Mouse (Mus musculus) heart, embryonic 15.5 days (tissue): ENCODE data around the gene Rho. TPM values are rescaled to one million over a fixed set of nuclear protein-coding genes. Genes with fewer than 3 reads are reported as not detected.

Experiments
- ATAC-seq: fragments of 200-750 bp; cut with Nextera tagmentation; replicated peaks from 2 replicates; pipeline ENCODE4 v1.8.0; 2017; ENCODE audit warnings: low read depth, moderate TSS enrichment; ENCODE audit not compliant: insufficient number of reproducible peaks, insufficient read depth, low FRiP score
- H3K27ac ChIP-seq: fragments of 300-500 bp; sonication (generic); 2 replicates; pipeline ENCODE4 v1.5.1; 2015; ENCODE audit warnings: mild to moderate bottlenecking, inconsistent platforms
- H3K27me3 ChIP-seq: fragments of 300-500 bp; sonication (generic); 2 replicates; pipeline ENCODE4 v1.6.1; 2015; ENCODE audit warnings: inconsistent platforms
- H3K36me3 ChIP-seq: fragments of 300-500 bp; sonication (generic); 2 replicates; pipeline ENCODE4 v1.6.1; 2015; ENCODE audit warnings: mild to moderate bottlenecking, inconsistent platforms
- H3K4me1 ChIP-seq: fragments of 300-500 bp; sonication (generic); replicated peaks from 2 replicates; pipeline ENCODE4 v1.6.1; 2015; ENCODE audit warnings: inconsistent platforms
- H3K4me2 ChIP-seq: fragments of 300-500 bp; sonication (generic); 2 replicates; pipeline ENCODE4 v1.6.1; 2015; ENCODE audit warnings: inconsistent platforms, mild to moderate bottlenecking, moderate library complexity
- H3K4me3 ChIP-seq: fragments of 300-500 bp; sonication (generic); 2 replicates; pipeline ENCODE4 v1.5.1; 2015; ENCODE audit warnings: mild to moderate bottlenecking, inconsistent platforms
- H3K9ac ChIP-seq: fragments of 300-500 bp; sonication (generic); 2 replicates; pipeline ENCODE4 v1.6.1; 2015; ENCODE audit warnings: mild to moderate bottlenecking, inconsistent platforms
- H3K9me3 ChIP-seq: fragments of 300-500 bp; sonication (generic); replicated peaks from 2 replicates; pipeline ENCODE4 v1.6.1; 2016; ENCODE audit warnings: inconsistent platforms
- WGBS: fragments of 180-500 bp; shearing (Covaris S2); methylation state at CpG from one replicate; pipeline ENCODE4 v1.1.7; 2015; ENCODE audit warnings: mixed read lengths; 5-methylcytosine and 5-hydroxymethylcytosine counted together
- polyA plus RNA-seq: library from polyadenylated mRNA; unstranded; fragments of >200 nt; fragmentation: Nextera tagmentation; extraction: Ambion mirVana; gene quantifications from 2 replicates; pipeline ENCODE4 v1.2.1, GENCODE M21; 2015

Gene Rho
- polyA plus RNA-seq, 1 experiment from 2014 or later, result not detected

- Histone ChIP-seq H3K9ac (no peak overlapping the region), H3K4me2 (no peak overlapping the region), H3K36me3 (no peaks in the 10 kb centered on the region), H3K4me1 (peaks cover 16% of the 10 kb centered on the region), H3K9me3 (no peaks in the 10 kb centered on the region), H3K27me3 (no peaks in the 10 kb centered on the region), H3K27ac (no peak overlapping the region), H3K4me3 (no peak overlapping the region)
- WGBS, result 62% methylated on average over 1 of the region's 1 CpGs
- ATAC-seq, result no peak
Observed at GRCm38 (mm10) chr6:115938798-115939197, 7.2 kb downstream of the Rho start.

GRCm38 (mm10) chr6:115940603-115941002 is 9.1 kb downstream of the Rho start:
- H3K4me3 ChIP-seq, result no peak overlapping the region
- 67% methylated on average over 1 of the region's 1 CpGs for WGBS
- no peak overlapping the region for H3K9ac ChIP-seq
- H3K36me3 ChIP-seq, result no peaks in the 10 kb centered on the region
- no peak for ATAC-seq
- H3K9me3 ChIP-seq, result no peaks in the 10 kb centered on the region
- H3K27ac ChIP-seq, result no peak overlapping the region
- no peak overlapping the region for H3K4me2 ChIP-seq
- peaks cover 23% of the 10 kb centered on the region for H3K4me1 ChIP-seq
- H3K27me3 ChIP-seq, result no peaks in the 10 kb centered on the region

- Histone ChIP-seq H3K27me3 (no peaks in the 10 kb centered on the region), H3K4me2 (no peak overlapping the region), H3K9me3 (no peaks in the 10 kb centered on the region), H3K9ac (no peak overlapping the region), H3K4me1 (peaks cover 26% of the 10 kb centered on the region), H3K27ac (no peak overlapping the region), H3K36me3 (no peaks in the 10 kb centered on the region), H3K4me3 (no peak overlapping the region)
- no peak for ATAC-seq
- 8% methylated on average over 8 of the region's 12 CpGs for WGBS
Observed at GRCm38 (mm10) chr6:115941128-115941527, 9.6 kb downstream of the Rho start.

- ATAC-seq, result no peak
- WGBS, result 44% methylated on average over 9 of the region's 9 CpGs
- H3K9me3 ChIP-seq, result no peaks in the 10 kb centered on the region
- peaks cover 37% of the 10 kb centered on the region for H3K4me1 ChIP-seq
- H3K27ac ChIP-seq, result 0 out of 2 replicates have a peak overlapping the region, but pooled peaks have one; percentile 17
- H3K27me3 ChIP-seq, result no peaks in the 10 kb centered on the region
- no peak overlapping the region for H3K9ac ChIP-seq
- no peak overlapping the region for H3K4me3 ChIP-seq
- no peaks in the 10 kb centered on the region for H3K36me3 ChIP-seq
- no peak overlapping the region for H3K4me2 ChIP-seq
Observed at GRCm38 (mm10) chr6:115943498-115944427, 12.2 kb downstream of the Rho start.

- Histone ChIP-seq H3K4me1 (peaks cover 37% of the 10 kb centered on the region), H3K27me3 (no peaks in the 10 kb centered on the region), H3K4me2 (no peak within 1 kb of the TSS), H3K9me3 (no peaks in the 10 kb centered on the region), H3K36me3 (no peaks in the 10 kb centered on the region), H3K4me3 (no peak within 1 kb of the TSS), H3K9ac (no peak within 1 kb of the TSS), H3K27ac (no peak within 1 kb of the TSS)
- no peak for ATAC-seq
- 88% methylated on average over 5 of the region's 5 CpGs for WGBS
Observed at GRCm38 (mm10) chr6:115944638-115945037, 13.1 kb downstream of the Rho start, which contains the start of gene H1foo. Gene H1foo (plus strand): TSS chr6:115944938.

- Histone ChIP-seq H3K4me2 (no peak overlapping the region), H3K27ac (no peak overlapping the region), H3K9me3 (no peaks in the 10 kb centered on the region), H3K36me3 (no peaks in the 10 kb centered on the region), H3K4me1 (peaks cover 37% of the 10 kb centered on the region), H3K4me3 (no peak overlapping the region), H3K27me3 (no peaks in the 10 kb centered on the region), H3K9ac (no peak overlapping the region)
- 71% methylated on average over 8 of the region's 8 CpGs for WGBS
- no peak for ATAC-seq
Observed at GRCm38 (mm10) chr6:115945633-115946032, 14.1 kb downstream of the Rho start.

- no peak overlapping the region for H3K4me3 ChIP-seq
- WGBS, result 15% methylated on average over 6 of the region's 6 CpGs
- peak; percentile 60 for ATAC-seq
- no peak overlapping the region for H3K9ac ChIP-seq
- H3K27me3 ChIP-seq, result no peaks in the 10 kb centered on the region
- no peaks in the 10 kb centered on the region for H3K9me3 ChIP-seq
- peak overlapping the region; percentile 44 for H3K27ac ChIP-seq
- H3K36me3 ChIP-seq, result no peaks in the 10 kb centered on the region
- H3K4me1 ChIP-seq, result peaks cover 30% of the 10 kb centered on the region
- no peak overlapping the region for H3K4me2 ChIP-seq
Observed at GRCm38 (mm10) chr6:115946389-115946788, 14.8 kb downstream of the Rho start.

GRCm38 (mm10) chr6:115954506-115955074 is 23.0 kb downstream of the Rho start:
- Histone ChIP-seq H3K4me2 (no peak overlapping the region), H3K9ac (no peak overlapping the region), H3K4me1 (peaks cover 55% of the 10 kb centered on the region), H3K36me3 (no peaks in the 10 kb centered on the region; the same call in 1 of the 2 replicates), H3K4me3 (no peak overlapping the region), H3K27ac (no peak overlapping the region), H3K9me3 (no peaks in the 10 kb centered on the region), H3K27me3 (no peaks in the 10 kb centered on the region)
- 77% methylated on average over 9 of the region's 9 CpGs for WGBS
- no peak for ATAC-seq

GRCm38 (mm10) chr6:115955169-115955568 is 23.6 kb downstream of the Rho start:
- no peak for ATAC-seq
- Histone ChIP-seq H3K4me1 (peaks cover 59% of the 10 kb centered on the region), H3K9ac (no peak overlapping the region), H3K27ac (peak overlapping the region; percentile 19; the same call in 1 of the 2 replicates), H3K4me2 (no peak overlapping the region), H3K36me3 (no peaks in the 10 kb centered on the region; the same call in 1 of the 2 replicates), H3K4me3 (no peak overlapping the region), H3K9me3 (no peaks in the 10 kb centered on the region), H3K27me3 (no peaks in the 10 kb centered on the region)
- WGBS, result 89% methylated on average over 4 of the region's 4 CpGs

- Histone ChIP-seq H3K4me3 (no peak overlapping the region), H3K9me3 (no peaks in the 10 kb centered on the region), H3K4me2 (no peak overlapping the region), H3K27ac (no peak overlapping the region), H3K4me1 (peaks cover 59% of the 10 kb centered on the region), H3K27me3 (no peaks in the 10 kb centered on the region), H3K36me3 (no peaks in the 10 kb centered on the region; the same call in 1 of the 2 replicates), H3K9ac (no peak overlapping the region)
- 86% methylated on average over 11 of the region's 11 CpGs for WGBS
- no peak for ATAC-seq
Observed at GRCm38 (mm10) chr6:115955664-115956063, 24.1 kb downstream of the Rho start.

- no peaks in the 10 kb centered on the region; the same call in 1 of the 2 replicates for H3K36me3 ChIP-seq
- 80% methylated on average over 13 of the region's 13 CpGs for WGBS
- H3K4me3 ChIP-seq, result no peak overlapping the region
- no peaks in the 10 kb centered on the region for H3K9me3 ChIP-seq
- no peaks in the 10 kb centered on the region for H3K27me3 ChIP-seq
- no peak overlapping the region for H3K4me2 ChIP-seq
- H3K27ac ChIP-seq, result peak overlapping the region; percentile 81
- H3K9ac ChIP-seq, result no peak overlapping the region
- no peak for ATAC-seq
- peaks cover 59% of the 10 kb centered on the region for H3K4me1 ChIP-seq
Observed at GRCm38 (mm10) chr6:115956418-115956921, 24.9 kb downstream of the Rho start.
